Mouse (Mus musculus): ENCODE data around the gene Morn2.
"Not testable (repeated sequence)": the region's sequence is repeated elsewhere in the genome, so short reads cannot be mapped to it uniquely, and the experiment has no call there.

The Morn2 gene

DNA sequence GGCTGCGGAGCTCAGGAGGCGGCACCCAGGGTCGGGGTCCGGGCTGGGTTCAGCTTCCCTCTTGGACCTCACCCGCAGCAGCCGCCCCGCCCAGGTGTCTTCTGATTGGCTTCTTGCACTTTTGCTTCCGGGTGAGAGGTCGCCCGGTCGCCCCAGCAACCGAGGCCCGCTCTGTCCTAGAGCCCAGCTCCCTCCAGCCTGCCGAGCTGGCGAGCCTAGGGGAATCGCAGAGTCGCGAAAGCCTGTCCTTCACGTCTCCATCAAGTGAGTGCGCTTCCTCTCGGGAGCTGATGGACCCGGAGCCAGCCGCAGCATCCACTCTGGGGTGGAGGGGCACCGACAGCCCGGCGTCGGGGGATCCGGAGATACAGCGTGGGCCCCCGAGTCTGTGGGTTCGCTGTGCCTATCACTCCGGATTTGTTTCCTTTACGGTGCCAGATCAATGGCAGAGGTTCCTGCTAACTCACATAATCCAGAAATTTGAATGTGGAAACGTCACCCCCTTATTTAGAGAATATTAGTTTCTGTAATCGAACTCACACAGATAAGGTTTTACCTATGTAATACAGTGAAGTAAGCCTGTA is at the start of gene Morn2, which contains the start of gene Dhx57:
Gene Morn2 (plus strand): TSS at position 130 of the 584 bp plus-strand sequence.
Gene Dhx57 (minus strand): TSS at position 403 of the 584 bp plus-strand sequence.
- DNase-seq (ENCODE audit: low spot score): peak; percentile 98

DNA sequence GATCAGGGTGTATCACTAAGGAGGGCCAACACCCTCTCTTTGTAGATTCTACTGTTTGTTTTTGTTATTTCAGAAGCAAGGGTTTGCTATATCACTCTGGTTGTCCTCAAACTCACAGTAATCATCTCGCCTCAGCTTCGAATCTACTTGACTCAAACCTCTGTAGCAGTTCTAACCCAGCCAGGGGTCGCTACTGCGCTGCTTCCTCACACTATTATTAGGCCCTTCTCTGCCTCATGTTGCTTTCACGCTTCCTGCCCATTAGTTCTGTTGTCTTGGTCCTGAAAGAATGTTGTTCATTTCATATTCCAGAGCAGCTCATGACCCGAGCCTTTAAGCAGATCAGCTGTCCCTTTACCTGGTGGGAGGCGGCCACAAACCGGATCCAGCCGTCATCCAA is 48.4 kb upstream of the Morn2 start:
- DNase-seq (ENCODE audit: low spot score): no peak

- peak; percentile 73 for DNase-seq (ENCODE audit: low spot score)
These were observed 46.9 kb upstream of the Morn2 start for GRCm38 (mm10) chr17:80243116-80243515.

GRCm38 (mm10) chr17:80252757-80253525 is 37.1 kb upstream of the Morn2 start:
- no peak for DNase-seq (ENCODE audit: low spot score)

DNA sequence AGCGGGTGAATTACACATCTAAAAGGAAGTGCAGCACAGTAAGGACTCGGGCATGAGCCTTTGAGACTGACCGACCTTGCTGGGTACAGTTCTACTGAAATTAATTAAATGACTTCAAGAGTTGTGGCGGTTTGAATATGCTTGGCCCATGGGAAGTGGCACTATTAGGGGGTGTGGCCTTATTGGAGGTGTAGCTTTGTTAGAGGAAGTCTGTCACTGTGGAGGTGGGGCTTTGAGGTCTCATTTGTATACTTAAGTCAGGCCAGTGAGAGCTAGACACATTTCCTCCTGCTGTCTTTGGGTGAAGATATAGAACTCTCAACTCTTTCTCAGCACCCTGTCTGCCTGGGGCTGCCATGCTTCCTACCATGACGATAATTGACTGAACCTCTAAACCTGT is 35.6 kb upstream of the Morn2 start:
- DNase-seq (ENCODE audit: low spot score): no peak

DNA sequence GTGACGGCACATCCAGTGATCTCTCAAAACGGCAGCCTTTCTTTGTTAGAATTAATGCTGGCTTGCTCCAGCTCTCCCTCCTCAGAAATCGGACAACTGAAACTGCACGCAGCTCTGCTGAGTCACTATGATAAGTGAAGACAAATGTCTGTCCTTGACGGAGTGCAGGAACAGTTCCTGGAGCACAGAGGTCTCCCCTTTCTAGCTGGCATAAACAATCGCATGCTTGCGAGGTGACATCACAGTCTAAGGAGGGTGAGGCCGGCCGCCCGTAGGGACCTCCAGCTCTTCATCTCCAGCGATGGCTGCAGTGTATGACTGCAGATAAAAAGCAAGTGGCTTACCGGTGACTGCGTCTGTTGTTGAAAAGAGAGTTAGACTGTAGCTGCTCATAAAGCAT is 34.8 kb upstream of the Morn2 start:
- peak; percentile 63 for DNase-seq (ENCODE audit: low spot score)

DNA sequence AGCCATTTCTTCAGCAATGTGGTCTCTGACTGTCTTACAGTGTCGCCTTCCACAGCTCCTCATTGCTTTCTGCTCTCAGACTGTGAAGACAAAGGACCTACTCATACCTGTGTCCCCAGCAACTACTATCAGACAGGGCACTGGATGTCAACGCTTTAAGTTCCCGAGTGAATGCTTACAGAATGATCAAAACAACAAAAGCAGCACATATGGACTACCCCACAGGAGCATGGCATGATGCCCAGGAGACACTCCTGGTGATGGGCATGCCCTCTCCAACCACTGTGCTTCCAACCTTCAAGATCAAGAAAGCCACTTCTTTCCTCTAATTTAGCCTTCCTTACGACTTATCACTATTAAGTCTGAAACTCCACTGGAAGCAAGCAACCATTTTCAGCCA is 22.9 kb upstream of the Morn2 start:
- DNase-seq (ENCODE audit: low spot score): no peak

DNA sequence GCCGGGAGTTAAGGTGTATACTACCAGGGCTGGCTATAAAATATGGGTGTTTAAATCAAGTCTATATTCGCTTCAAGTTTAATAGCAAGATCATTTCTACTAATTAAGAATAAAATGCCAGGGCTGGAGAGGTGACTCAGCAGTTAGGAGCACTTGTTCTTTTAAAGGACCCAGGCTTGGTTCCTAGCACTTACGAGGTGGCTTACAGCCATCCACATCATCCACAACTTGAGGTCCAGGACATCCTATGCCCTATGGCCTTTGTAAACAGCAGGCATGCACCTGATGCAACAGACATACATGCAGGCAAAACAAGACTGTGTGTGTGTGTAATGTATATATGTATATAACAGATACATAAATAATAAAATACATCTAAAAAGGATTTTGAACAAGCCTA is 21.9 kb upstream of the Morn2 start:
- no peak for DNase-seq (ENCODE audit: low spot score)

- not testable (repeated sequence) for DNase-seq (ENCODE audit: low spot score)
These were observed 19.4 kb upstream of the Morn2 start for GRCm38 (mm10) chr17:80270622-80271021.

DNA sequence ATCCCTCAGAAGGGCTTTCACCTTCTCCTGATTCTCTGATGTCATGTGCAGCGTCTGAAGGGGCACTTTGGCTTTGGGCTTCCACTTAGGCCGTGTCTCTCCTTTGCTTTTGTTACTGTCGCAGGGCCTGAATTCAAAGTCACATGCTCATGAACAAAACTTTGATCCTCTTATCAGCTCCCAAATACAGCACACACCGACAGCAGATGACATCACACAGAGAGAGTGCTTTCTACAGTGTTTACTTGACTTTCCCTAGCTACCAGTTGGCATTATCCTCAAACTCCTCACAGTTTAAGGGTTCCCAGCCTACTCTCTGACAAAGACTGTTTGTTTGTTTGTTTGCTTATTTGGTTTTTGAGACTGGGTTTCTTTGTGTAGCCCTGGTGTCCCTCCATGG is 11.7 kb upstream of the Morn2 start:
- DNase-seq (ENCODE audit: low spot score): peak; percentile 38

- DNase-seq (ENCODE audit: low spot score): peak; percentile 63
These were observed 10.5 kb upstream of the Morn2 start for GRCm38 (mm10) chr17:80279340-80280070.

DNA sequence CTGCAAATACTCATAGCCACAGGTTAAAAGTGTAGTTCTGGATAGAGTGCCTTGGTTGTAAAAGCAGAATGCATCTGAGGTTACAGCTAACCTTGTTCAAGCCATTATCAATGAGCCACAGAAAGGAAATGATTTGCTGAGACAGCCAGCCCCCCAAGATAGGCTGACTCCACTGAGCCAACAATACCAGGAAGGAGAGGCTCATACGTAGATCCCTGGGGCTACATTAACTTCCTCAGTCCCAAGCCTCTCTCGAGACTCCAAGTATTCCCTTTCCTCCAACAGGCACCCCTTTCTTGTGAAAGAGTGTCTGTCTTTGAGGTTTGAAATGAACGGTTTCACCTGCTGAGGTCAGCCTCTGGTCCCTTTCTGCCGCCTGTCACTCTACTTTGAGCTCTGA is 5.6 kb upstream of the Morn2 start:
- no peak for DNase-seq (ENCODE audit: low spot score)

DNA sequence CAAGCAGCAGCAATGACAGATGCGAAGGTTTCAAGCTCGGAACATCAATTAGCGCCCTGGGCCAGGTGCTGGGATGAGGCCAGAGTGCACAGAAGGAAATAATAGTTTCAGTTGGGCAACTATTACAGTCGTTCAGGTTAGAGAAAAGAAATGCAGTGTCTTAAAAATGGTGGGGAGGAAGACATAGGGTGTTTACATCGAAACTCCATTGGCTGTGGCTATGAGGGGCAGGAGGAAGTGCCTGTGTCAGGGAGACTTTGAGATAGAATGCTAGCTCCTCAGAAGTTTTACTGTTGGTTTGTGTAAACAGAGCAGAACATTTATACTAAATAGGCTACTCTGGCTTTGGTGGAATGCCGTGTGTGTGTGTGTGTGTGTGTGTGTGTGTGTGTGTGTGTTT is 2.0 kb upstream of the Morn2 start:
- DNase-seq (ENCODE audit: low spot score): peak; percentile 16

DNA sequence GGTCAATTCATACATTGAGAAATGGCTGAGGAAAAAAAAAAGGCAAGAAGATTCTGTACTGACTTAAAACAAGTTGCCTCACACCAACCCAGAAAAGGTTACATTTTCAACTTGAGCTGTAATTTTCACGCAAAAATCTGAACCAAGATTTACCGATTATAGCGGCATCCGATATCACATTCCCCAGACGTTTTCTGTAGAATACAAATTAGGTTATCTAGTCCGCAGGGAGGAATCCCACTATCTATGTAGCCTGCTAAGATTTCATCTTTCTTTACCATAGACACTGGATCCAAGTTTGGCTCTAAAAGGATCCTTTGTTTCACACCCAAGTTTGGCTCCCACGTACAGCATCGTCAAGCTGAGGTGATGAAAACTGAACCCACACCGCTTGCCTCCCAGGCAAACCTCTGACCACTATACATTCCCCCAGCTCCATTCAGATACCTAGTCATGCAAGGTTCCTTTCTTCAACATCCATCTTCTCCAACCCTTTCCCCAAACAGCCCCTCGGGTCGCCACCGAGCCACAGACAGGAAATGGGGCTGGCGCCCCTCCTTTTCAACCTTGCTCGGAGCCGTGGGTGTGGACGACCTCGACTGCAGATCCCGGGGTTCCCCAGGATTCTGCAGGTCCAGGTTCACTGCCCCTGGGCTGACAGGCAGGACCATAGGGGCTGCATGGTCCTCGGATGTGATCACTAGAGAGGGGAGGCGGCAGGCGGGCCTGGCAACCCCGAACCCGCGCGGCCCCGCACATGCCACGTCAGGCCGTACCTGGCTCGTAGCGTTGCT is 526 bp upstream of the Morn2 start:
- no peak for DNase-seq (ENCODE audit: low spot score)

- no peak for DNase-seq (ENCODE audit: low spot score)
These were observed 1.1 kb downstream of the Morn2 start for GRCm38 (mm10) chr17:80291148-80291547.

DNA sequence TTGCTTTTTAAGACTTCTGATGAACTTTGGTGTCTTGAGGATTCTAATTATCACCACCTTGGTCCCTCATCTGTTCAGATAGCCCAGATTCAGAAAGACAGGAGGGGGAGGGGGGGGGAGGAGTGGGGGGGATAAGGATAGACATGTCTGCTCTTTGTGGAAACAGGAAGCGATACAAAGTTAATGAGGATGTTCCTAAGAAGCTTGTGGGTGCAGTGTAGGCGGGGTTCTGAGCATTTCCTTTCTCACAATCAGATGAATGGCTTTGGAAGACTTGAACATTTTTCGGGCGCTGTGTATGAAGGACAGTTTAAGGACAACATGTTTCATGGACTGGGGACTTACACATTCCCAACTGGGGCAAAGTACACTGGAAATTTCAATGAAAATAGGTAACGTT is 5.3 kb downstream of the Morn2 start:
- no peak for DNase-seq (ENCODE audit: low spot score)

DNA sequence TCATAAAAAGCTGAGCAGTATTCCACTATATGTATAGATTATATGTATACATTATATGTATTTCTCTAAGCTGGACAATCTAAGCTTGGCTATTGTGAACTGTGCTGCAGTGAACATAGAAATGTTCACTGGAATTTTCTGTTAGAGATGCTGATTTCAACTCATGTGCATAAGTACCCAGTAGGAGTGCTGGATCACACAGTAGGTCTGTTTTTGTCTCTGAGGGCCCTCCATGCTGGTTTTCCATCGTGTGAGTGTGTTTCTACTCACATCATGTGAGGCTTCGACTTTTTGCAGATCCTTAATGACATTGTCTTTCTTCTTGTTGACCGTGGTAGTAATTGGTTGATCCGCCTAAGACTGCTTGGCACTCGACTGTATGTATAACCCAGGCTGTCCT is 8.8 kb downstream of the Morn2 start:
- no peak for DNase-seq (ENCODE audit: low spot score)

GRCm38 (mm10) chr17:80307251-80307650 is 17.2 kb downstream of the Morn2 start, which contains the start of gene Arhgef33:
Gene Arhgef33, plus strand, starts transcription at chr17:80307407.
- DNase-seq (ENCODE audit: low spot score): no peak

GRCm38 (mm10) chr17:80311761-80312160 is 21.8 kb downstream of the Morn2 start:
- DNase-seq (ENCODE audit: low spot score): no peak

GRCm38 (mm10) chr17:80312405-80312804 is 22.4 kb downstream of the Morn2 start:
- no peak for DNase-seq (ENCODE audit: low spot score)

- no peak for DNase-seq (ENCODE audit: low spot score)
These were observed 32.2 kb downstream of the Morn2 start for GRCm38 (mm10) chr17:80322228-80322627.

DNA sequence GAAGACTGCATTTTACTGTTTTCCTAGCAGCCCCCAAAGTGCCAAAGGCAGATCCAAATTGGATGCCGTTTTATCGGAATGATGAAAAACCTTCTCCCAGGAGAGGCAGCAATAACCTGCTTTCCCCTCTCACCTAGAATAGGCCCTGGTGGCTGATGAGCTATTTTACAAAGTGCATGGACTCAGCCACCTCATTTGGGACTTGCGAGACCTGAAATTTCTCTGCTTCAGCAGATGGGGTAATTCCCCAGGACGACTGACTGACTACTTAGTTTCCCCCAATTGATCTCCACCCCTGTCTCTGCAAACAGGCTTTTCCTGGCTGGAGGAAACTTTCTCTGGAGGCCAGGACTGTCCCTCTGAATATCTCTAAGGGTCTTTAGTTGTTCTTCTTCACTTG is 33.0 kb downstream of the Morn2 start:
- DNase-seq (ENCODE audit: low spot score): no peak
